Mouse (Mus musculus): ENCODE data around the gene Ccnjl.

- no peak for TF ChIP-seq CTCF (IDR thresholded peaks at IDR 0.05; ENCODE audit: borderline replicate concordance, extremely low read depth, insufficient read depth, insufficient read length)
- no peak for TF ChIP-seq POLR2A (IDR thresholded peaks at IDR 0.05; ENCODE audit: borderline replicate concordance, extremely low read depth, insufficient read depth, insufficient read length, poor library complexity, severe bottlenecking)
These were observed 82.1 kb downstream of the Ccnjl start for GRCm38 (mm10) chr11:43610662-43611033.

All from brain, embryonic 14.5 days (tissue).